Mouse (Mus musculus): ENCODE data around the gene Lmntd1.

Gene Lmntd1

GRCm38 (mm10) chr6:145341301-145342193, 272.6 kb downstream of the Lmntd1 start:
- DNase-seq (ENCODE audit: low spot score in 2 of 2) = peak; percentile 83 to 88

- DNase-seq (ENCODE audit: low spot score in 2 of 2) = peak; percentile 98
These were observed 273.4 kb downstream of the Lmntd1 start for GRCm38 (mm10) chr6:145340657-145341146.

GRCm38 (mm10) chr6:145339956-145340656, 274.0 kb downstream of the Lmntd1 start:
- peak; percentile 77 to 80 for DNase-seq (ENCODE audit: low spot score in 2 of 2)

GRCm38 (mm10) chr6:145338571-145339294, 275.4 kb downstream of the Lmntd1 start:
- no peak for DNase-seq (ENCODE audit: low spot score in 2 of 2)

- peak in 1 of 2 experiments; percentile 16 for DNase-seq (ENCODE audit: low spot score in 2 of 2)
These were observed 276.6 kb downstream of the Lmntd1 start for GRCm38 (mm10) chr6:145337521-145337920.

GRCm38 (mm10) chr6:145335876-145336768, 278.0 kb downstream of the Lmntd1 start:
- no peak for DNase-seq (ENCODE audit: low spot score in 2 of 2)

- DNase-seq (ENCODE audit: low spot score in 2 of 2) = peak; percentile 25 to 38
These were observed 279.9 kb downstream of the Lmntd1 start for GRCm38 (mm10) chr6:145334211-145334610.

- no peak for DNase-seq (ENCODE audit: low spot score in 2 of 2)
These were observed 287.8 kb downstream of the Lmntd1 start for GRCm38 (mm10) chr6:145326141-145326806.

GRCm38 (mm10) chr6:145325095-145325494, 289.0 kb downstream of the Lmntd1 start:
- no peak for DNase-seq (ENCODE audit: low spot score in 2 of 2)

GRCm38 (mm10) chr6:145324470-145324869, 289.6 kb downstream of the Lmntd1 start:
- no peak for DNase-seq (ENCODE audit: low spot score in 2 of 2)

- no peak for DNase-seq (ENCODE audit: low spot score in 2 of 2)
These were observed 291.9 kb downstream of the Lmntd1 start for GRCm38 (mm10) chr6:145322246-145322645.

GRCm38 (mm10) chr6:145320156-145320555, 294.0 kb downstream of the Lmntd1 start:
- no peak for DNase-seq (ENCODE audit: low spot score in 2 of 2)

Measured in spleen, postnatal 36 days (tissue).